Mouse (Mus musculus): ENCODE data around the gene Tspan11. TPM values are rescaled to one million over a fixed set of nuclear protein-coding genes. Genes with fewer than 3 reads are reported as not detected.

The Tspan11 gene
- polyA plus RNA-seq, 1 experiment from 2014 or later, result 64.3 TPM

DNA sequence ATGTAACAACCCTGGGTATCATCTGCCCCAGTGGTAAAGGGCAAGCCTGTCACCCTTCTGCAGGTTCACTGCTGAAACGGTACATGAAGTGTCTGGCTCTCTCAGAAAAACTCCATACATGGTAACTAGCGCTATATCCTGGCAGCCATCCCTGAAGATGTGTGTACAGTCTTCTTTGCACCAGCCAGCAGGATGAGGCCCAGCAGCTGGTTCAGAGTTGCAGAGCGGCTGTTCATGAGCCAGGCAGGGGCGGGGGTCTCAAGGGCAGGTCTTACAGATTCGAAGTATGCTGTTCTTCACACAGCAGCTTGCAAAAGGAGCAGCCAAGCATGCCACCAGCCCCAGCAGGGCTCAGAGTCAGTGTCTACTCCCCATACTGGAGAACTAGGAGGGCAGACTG lies 116.2 kb downstream of the Tspan11 start:
- ATAC-seq (peak; percentile 67), DNase-seq (ENCODE audit: low spot score) (peak; percentile 47)
- no peaks in the 10 kb centered on the region for H3K36me3 ChIP-seq (ENCODE audit: insufficient read depth, low read length)
- no peaks in the 10 kb centered on the region; the same call in 1 of the 2 replicates for H3K4me1 ChIP-seq (ENCODE audit: insufficient read depth, low read depth, low read length)
- no peaks in the 10 kb centered on the region for H3K9me3 ChIP-seq (ENCODE audit: low read length)
- no peak overlapping the region for H3K4me3 ChIP-seq (ENCODE audit: low read depth, low read length)
- WGBS, result 41% methylated on average over 5 of the region's 5 CpGs
- no peaks in the 10 kb centered on the region for H3K27me3 ChIP-seq (replicated peaks; ENCODE audit: insufficient read depth, low read length)
- H3K9ac ChIP-seq (replicated peaks; ENCODE audit: low read depth), result no peak overlapping the region
- no peak overlapping the region for H3K27ac ChIP-seq (ENCODE audit: low read length)
- no peak overlapping the region for H3K4me2 ChIP-seq (replicated peaks; ENCODE audit: low read depth, low read length)
- TF ChIP-seq CTCF (IDR thresholded peaks at IDR 0.05), result no peak
- no peak for TF ChIP-seq EP300 (IDR thresholded peaks at IDR 0.05)

Other genes starting within 250 kb of the Tspan11 start
- 0.39 and 0.80 TPM in 2 replicates for gene Prmt8, start 118.1 kb upstream of the Tspan11 start, polyA plus RNA-seq (2015; fragmentation: Nextera tagmentation; extraction: Ambion mirVana)

All from lung, postnatal 0 days (tissue).